Mouse (Mus musculus): Measurements from ENCODE around the gene Sccpdh. TPM values are rescaled to one million over a fixed set of nuclear protein-coding genes. Genes with fewer than 3 reads are reported as not detected.

The Sccpdh gene
- polyA plus RNA-seq (2015; fragmentation: Illumina TruSeq; extraction: RNeasy Lipid Tissue Mini Kit (QIAGEN cat#74804); ENCODE audit: low read depth, low replicate concordance), result 118 TPM

DNA sequence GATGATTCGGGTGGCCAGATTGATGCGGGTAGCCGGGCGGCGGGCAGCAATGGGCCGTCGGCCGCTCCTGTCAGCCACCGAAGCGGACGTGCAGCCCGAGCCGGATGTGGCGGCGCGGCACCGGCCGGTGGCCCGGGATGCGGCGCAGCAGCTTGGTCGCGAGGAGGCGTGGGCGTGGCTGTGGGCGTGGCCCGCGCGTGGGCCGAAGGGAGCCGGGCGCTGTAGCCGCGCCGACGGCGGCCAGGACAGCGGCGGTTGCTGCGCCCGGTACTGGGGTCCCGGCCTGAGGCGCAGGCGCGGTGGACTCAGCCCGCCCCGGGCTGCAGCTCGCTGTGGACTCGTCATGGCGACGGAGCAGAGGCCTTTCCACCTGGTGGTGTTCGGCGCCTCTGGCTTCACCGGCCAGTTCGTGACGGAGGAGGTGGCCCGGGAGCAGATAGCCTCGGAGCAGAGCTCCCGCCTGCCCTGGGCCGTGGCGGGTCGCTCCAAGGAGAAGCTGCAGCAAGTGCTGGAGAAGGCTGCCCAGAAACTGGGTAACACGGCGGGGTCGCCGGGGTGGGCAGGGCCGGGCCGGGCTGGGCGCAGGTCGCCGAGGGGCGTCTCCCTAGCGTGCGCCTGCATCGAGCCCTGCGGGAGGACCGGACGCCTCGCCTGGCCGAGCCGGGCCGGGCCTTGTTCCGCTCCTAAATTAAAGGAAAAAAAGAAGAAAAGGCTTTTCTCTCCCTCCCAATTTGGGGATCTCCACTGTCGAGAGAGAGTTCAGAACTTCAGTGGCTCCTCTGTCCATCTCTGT lies at the start of gene Sccpdh:
Gene Sccpdh, plus strand, starts transcription at position 198 of the 793 bp plus-strand sequence.

Other genes starting within 250 kb of the Sccpdh start
- gene Smyd3, start 150.2 kb upstream of the Sccpdh start, polyA plus RNA-seq (2015; fragmentation: Illumina TruSeq; extraction: RNeasy Lipid Tissue Mini Kit (QIAGEN cat#74804); ENCODE audit: low read depth, low replicate concordance), result 14.2 TPM
- 28.6 TPM for gene Tfb2m, start 121.9 kb upstream of the Sccpdh start, polyA plus RNA-seq (2015; fragmentation: Illumina TruSeq; extraction: RNeasy Lipid Tissue Mini Kit (QIAGEN cat#74804); ENCODE audit: low read depth, low replicate concordance)
- 28.4 TPM for gene Cnst, start 121.8 kb upstream of the Sccpdh start, polyA plus RNA-seq (2015; fragmentation: Illumina TruSeq; extraction: RNeasy Lipid Tissue Mini Kit (QIAGEN cat#74804); ENCODE audit: low read depth, low replicate concordance)
- gene Kif28, start 77.1 kb downstream of the Sccpdh start, polyA plus RNA-seq (2015; fragmentation: Illumina TruSeq; extraction: RNeasy Lipid Tissue Mini Kit (QIAGEN cat#74804); ENCODE audit: low read depth, low replicate concordance), result not detected
- gene Gm10518, start 135.2 kb downstream of the Sccpdh start, polyA plus RNA-seq (2015; fragmentation: Illumina TruSeq; extraction: RNeasy Lipid Tissue Mini Kit (QIAGEN cat#74804); ENCODE audit: low read depth, low replicate concordance), result not detected
- 27.4 TPM for gene Ahctf1, start 135.5 kb downstream of the Sccpdh start, polyA plus RNA-seq (2015; fragmentation: Illumina TruSeq; extraction: RNeasy Lipid Tissue Mini Kit (QIAGEN cat#74804); ENCODE audit: low read depth, low replicate concordance)

Measured in brain, adult 10 weeks (tissue).